Mouse (Mus musculus) Muller cell, postnatal 12 days (primary cell): ENCODE measurements around the gene Klrd1.
"Not testable (repeated sequence)": the region's sequence is repeated elsewhere in the genome, so short reads cannot be mapped to it uniquely, and the experiment has no call there.

Experiments
- DNase-seq: peaks from one replicate; pipeline ENCODE4 v3.0.0-alpha.2; 2015; ENCODE audit errors: inconsistent ontology term

The Klrd1 gene

GRCm38 (mm10) chr6:129591508-129591907 lies at the start of gene Klrd1:
Klrd1 (plus strand) TSS chr6:129591782.
- DNase-seq = no peak

DNA sequence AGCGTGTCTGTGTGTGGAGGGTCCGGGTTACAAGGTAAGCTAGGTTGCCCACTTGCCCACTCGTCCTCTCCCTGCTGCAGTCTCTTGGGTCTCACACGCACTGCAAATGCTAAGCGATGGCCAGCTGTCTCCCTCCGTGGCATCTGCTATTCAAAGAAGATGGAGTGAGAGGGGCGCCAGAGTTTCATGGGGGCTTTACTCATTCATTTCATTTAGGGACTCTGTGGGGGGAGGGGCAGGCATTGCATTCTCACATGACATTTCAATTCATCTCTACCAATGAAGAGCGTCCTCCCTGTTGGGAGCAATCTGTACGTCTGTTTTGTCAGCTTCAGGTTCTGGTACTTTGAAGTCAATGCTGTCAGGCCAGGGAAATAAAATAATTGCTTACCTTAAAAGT lies 49.7 kb upstream of the Klrd1 start:
- no peak for DNase-seq

DNA sequence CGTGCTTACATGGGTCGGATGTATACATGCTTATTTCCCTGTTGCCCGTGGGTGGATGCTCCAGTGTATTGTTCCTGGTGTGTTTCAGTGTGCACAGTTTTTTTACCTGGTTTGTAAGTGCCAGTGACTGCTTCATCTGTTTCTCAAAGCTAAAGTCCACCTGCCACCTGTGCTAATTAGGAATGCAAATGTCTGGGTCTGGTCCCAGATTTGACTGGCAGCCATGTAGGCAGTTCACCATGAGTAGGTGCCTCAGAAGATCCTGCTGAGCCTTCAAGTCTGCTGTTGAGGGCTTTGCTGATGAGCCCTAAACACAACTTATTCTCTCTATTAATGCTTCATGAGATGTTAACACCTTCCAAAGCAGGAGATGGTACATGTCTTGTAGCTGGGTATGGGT lies 49.0 kb upstream of the Klrd1 start:
- no peak for DNase-seq

DNA sequence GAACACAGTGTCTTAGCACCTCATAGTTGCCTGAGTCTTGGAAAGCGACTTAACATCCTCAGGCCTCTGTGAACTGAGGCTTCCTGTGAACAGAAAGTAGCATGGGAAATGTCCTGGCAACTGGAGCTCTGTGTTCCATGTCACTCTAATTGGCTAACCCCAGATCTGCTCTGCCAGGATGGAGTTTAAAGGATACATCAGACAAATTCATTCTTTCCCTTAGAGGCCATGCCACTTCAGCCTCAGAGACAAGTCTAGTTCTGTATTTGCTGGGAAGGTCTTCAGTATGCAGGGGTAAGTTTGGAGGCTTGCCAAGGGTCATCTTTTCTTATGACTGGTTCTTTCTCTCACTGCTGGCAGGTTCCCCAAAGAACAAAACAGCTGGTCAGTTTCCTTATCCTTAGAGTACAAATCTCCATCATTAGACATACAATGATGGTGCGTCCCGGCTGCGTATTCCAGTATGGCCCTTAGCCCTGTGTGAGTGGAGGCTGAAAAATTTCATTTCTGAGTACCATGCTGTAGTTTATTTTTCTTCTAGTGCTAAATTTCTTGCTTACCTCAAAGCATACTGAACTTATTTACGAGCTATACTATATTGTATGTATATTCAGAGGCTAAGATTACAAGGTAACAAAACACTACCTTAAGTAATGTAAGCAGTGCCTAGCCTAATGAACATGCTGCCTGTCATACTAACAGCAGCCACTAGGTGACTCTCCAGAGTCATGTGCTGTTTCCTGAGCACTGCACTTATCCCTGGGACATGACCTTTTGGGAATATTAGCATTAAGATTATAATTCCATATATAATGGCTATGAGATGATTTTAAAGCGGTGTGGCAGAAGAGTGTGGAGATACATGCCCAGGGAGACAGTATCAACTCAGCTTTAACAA lies 47.6 kb upstream of the Klrd1 start:
- peak; percentile 38 for DNase-seq

DNA sequence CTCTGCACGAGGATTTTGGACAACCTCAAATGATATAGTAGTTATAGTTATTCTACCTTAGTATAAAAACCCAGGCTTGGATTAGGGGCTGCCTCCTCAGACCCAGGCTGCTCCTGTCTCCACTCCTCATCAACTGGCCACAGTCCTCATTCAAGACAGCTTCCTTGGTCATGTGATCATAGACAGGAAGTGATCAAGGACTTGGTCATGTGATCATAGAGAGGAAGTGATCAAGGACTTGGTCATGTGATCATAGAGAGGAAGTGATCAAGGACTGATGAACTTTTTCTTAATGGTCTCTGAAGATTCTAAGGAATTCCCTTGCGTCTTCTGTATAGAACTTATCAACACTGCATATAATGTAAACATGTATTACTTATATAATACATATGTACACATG lies 44.3 kb upstream of the Klrd1 start:
- DNase-seq = no peak

- no peak for DNase-seq
Measured at GRCm38 (mm10) chr6:129548009-129548408, 43.6 kb upstream of the Klrd1 start.

DNA sequence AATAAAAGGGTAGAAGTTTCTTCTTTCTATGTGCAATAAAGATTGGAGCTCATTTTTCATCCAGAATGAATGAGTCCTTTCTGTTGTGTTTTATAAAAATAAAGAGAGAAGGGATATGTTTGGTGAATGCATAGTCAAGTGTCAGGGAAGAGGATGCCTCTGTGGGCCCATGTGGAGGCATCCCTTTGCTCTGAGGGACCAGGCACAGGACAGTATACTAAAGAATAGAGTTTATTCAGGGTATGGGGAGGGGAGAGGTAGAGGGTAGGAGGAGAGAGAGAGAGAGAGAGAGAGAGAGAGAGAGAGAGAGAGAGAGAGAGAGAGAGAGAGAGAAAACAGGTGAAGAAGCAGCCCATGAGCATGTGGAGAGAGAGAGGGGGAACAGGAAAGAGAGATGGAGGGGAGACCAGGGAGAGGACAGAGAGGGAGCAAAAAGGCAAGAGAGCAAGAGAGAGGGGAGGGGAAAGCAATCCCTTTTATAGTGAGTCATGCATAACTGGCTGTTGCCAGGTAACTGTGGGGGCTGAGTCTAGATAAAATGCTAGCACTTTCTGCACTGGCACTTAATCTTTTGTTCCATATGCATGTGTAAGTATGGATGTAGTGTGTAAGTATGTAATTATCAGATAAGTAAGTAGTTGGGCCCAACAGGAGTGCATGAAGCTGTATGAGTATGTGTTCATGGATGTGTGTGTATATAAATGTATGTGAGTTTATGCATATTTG lies 34.1 kb upstream of the Klrd1 start:
- DNase-seq = no peak

- peak; percentile 26 for DNase-seq
Measured at GRCm38 (mm10) chr6:129558946-129559640, 32.5 kb upstream of the Klrd1 start.

- DNase-seq = no peak
Measured at GRCm38 (mm10) chr6:129559641-129560027, 31.9 kb upstream of the Klrd1 start.

DNA sequence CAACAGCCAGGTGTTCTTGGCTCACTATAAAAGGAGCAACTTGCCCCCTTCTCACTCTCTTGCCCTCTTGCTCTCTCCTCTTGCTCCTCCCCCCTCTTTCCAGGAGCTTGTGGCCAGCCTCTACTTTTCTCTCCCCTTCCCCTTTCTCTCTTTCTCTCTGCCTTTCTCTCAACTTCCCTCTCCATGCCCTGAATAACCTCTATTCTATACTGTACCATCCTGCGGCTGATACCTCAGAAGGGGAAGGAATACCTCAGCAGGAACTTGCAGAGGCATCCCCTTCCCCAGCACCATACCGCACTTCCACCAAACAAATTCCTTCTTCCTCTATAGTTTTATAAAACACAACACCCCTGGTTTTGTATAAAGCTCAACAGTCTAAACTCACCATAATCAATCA lies 26.3 kb upstream of the Klrd1 start:
- no peak for DNase-seq

DNA sequence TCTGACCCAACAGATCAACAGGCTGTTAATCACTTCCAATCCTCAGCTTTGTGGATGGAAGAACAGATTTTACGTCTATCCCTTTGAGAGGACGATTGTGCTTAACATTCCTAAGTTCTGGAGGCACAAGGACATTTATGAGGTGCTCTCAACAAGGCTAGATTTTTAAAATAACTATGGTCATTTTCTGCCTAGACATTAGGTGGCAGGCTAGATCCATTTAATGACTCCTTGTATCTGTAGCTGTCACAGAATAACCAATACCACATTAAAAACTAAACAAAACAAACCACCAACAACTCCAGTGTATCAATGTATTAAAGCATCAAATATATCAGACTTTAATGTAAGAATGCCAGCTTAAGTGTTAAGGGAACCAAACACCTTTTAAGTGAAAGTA lies 16.3 kb upstream of the Klrd1 start:
- peak; percentile 45 for DNase-seq

GRCm38 (mm10) chr6:129577605-129578004 lies 14.0 kb upstream of the Klrd1 start, which contains the start of gene Klre1:
Klre1 (plus strand) TSS chr6:129577905.
- DNase-seq = no peak

DNA sequence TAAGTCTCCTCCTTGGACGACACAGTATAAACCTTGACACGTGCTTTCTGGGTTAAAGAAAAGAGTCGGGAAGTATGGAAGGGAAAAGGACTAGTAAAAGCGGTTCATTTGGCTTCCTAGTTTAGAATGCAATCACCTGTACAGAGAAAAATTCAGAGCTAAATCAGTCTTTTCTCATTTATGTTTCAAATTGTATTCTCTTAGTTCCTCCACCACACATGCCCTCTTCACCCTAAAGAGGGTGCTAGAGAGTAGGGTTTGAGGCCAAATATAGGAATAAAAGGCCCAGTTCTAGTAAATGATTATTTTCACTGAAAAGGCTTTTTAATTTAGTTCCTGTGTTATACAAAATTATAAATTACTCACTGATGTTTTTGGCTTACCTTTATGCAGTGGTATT lies 10.3 kb upstream of the Klrd1 start:
- DNase-seq = no peak

DNA sequence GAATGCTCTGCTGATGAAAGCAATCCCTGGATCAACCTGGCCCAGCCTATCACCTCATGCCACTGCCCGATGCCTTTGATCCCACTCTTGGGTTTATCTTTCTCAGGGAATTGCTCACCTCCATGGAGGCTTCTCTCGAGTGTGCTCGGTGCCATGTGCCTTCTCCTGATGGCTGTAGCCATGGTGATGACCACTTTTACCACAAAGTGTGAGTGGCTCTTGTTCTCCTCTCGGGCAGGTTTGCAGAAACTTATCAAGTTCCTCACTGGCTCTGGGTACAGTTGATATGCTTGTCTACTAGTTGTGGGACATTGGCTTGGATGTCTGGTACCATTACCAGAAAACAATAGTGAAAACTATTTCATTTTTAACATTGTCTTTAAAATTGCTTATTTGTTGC lies 9.7 kb upstream of the Klrd1 start:
- DNase-seq = no peak

DNA sequence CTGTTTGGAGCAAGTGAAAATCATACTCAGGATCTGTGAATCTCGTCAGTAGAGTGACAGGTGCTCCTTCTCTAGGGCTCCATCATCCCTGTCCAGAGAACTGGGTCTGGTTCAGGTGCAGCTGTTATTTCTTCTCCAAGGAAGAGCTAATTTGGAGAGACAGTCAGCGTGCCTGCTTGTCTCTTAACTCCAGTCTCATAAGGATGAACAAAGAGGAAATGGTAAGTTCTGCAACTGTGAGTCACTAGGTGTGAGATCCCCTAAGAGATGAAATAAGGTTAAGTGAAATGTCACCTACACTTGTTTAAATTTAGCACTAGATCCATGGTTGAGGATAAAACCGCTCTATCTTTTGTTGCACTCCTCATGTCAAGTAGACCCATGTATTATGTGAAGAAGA lies 8.6 kb upstream of the Klrd1 start:
- no peak for DNase-seq

GRCm38 (mm10) chr6:129608372-129608771 lies 16.8 kb downstream of the Klrd1 start:
- DNase-seq = no peak

DNA sequence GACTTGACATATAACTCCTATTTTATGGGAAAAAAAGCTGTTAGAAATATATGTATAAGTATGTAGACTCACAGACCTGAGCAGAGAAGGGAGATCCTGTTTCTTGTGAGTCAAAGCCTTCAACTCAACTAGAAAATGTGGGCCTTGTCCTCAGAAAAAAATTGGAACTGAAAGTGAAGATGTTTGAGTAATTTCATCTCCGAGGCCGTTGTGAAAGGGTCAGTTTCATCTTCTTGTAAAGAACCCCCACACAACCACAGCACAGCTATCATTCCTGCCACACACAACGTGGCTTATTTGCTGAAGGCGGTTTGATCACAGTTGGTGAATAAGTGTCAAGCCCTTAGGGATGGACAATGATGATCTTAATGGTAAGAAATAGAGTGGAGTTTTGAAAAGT lies 32.2 kb downstream of the Klrd1 start, which contains the start of gene Klrk1:
Gene Klrk1, minus strand, starts transcription at position 130 of the 400 bp plus-strand sequence.
- DNase-seq = no peak

GRCm38 (mm10) chr6:129631046-129631445 lies 39.5 kb downstream of the Klrd1 start:
- DNase-seq = not testable (repeated sequence)

DNA sequence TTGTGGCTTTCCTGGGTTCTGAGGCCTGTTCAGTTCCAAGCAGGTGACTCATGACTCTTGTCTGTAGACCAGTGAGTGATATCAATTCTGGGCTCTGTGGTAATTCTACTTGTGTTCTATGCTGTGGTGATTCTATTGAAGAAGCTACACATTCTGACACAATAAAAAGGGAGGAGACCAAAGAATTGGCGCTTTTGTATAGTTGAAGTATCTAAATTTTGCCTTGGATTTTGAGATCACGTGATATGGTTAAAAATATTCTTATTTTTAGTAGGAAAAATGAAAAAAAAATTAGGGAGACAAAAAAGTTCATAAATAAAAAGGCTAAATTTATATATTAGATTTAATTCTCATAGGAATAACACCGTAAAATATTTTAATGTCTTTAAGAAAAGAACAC lies 51.7 kb downstream of the Klrd1 start, which contains the start of gene Klrc3:
Gene Klrc3, minus strand, starts transcription at position 101 of the 400 bp plus-strand sequence.
- DNase-seq = not testable (repeated sequence)

- not testable (repeated sequence) for DNase-seq
Measured at GRCm38 (mm10) chr6:129644054-129644453, 52.5 kb downstream of the Klrd1 start.
